Mouse (Mus musculus): Measurements from ENCODE around the gene Wipf1.

- TF ChIP-seq USF1 (IDR thresholded peaks at IDR 0.05; ENCODE audit: low read depth) (no peak), POLR2A (IDR thresholded peaks at IDR 0.05; ENCODE audit: insufficient read length, low read depth) (no peak), MYOG (IDR thresholded peaks at IDR 0.05; ENCODE audit: control insufficient read depth in 1 of 3, insufficient read depth in 1 of 3, insufficient read length in 2 of 3, low read depth in 2 of 3) (no peak), CEBPB (IDR thresholded peaks at IDR 0.05; ENCODE audit: insufficient read depth, poor library complexity, severe bottlenecking) (no peak), MAX (IDR thresholded peaks at IDR 0.05; ENCODE audit: low read depth) (no peak), E2F4 (IDR thresholded peaks at IDR 0.05; ENCODE audit: insufficient read depth) (no peak), SRF (IDR thresholded peaks at IDR 0.05; ENCODE audit: control insufficient read depth, insufficient read length, low read depth) (no peak), TCF12 (IDR thresholded peaks at IDR 0.05; ENCODE audit: insufficient read depth, poor library complexity, severe bottlenecking) (no peak), TCF3 (IDR thresholded peaks at IDR 0.05; ENCODE audit: insufficient read length, low read depth) (no peak), MYOD1 (IDR thresholded peaks at IDR 0.05; ENCODE audit: control insufficient read depth in 1 of 3, insufficient read length in 2 of 3, low read depth in 2 of 3) (no peak), POLR2AphosphoS2 (IDR thresholded peaks at IDR 0.05; ENCODE audit: insufficient read length, low read depth) (no peak), REST (IDR thresholded peaks at IDR 0.05; ENCODE audit: insufficient read depth, insufficient read length) (no peak)
Measured at GRCm38 (mm10) chr2:73534720-73535119, 5.2 kb upstream of the Wipf1 start.
